Mouse (Mus musculus): ENCODE results near the gene Shprh. TPM values are rescaled to one million over a fixed set of nuclear protein-coding genes. Genes with fewer than 3 reads are reported as not detected.
"Not testable (repeated sequence)": the region's sequence is repeated elsewhere in the genome, so short reads cannot be mapped to it uniquely, and the experiment has no call there.

Gene Shprh
- total and polyA plus RNA-seq, 2 experiments, result 1.8 to 16.2 TPM

- no peak for DNase-seq (ENCODE audit: extremely low read depth, low read depth, low spot score)
Measured at GRCm38 (mm10) chr10:11208670-11209069, 59.4 kb downstream of the Shprh start.

DNA sequence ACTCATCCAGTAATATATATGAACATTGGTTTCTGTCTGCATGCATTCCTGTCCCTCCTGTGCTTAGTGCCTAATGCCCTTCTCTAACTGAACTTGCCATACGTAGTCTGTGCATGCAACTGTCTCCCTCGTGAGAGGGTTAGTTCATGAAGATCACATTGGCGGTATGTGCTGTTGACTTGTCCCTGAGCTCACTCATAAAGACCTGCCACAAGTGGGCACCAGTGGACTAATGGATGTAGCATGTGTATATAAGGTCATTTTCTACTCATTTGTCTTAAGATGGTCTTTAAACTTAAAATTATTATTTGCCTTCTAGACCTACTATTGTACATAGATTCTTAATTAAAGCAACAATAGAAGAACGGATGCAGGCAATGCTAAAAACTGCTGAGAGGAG, 62.8 kb downstream of the Shprh start:
- Histone ChIP-seq H3K4me3 (ENCODE audit: insufficient read depth, low read depth, low read length) (no peak overlapping the region), H3K4me1 (ENCODE audit: control insufficient read depth, insufficient read depth, low read length) (no peaks in the 10 kb centered on the region), H3K27me3 (ENCODE audit: control insufficient read depth, insufficient read depth, low read length) (no peaks in the 10 kb centered on the region), H3K79me2 (ENCODE audit: control insufficient read depth, insufficient read depth, low read length) (no peaks in the 10 kb centered on the region), H3K36me3 (ENCODE audit: control insufficient read depth, insufficient read depth, low read length) (peaks cover 46% of the 10 kb centered on the region), H3K27ac (replicated peaks; ENCODE audit: insufficient read depth, low read depth, low read length) (no peak overlapping the region), H3K9ac (ENCODE audit: low read depth, low read length) (no peak overlapping the region)
- TF ChIP-seq POLR2A (IDR thresholded peaks at IDR 0.05; ENCODE audit: extremely low read depth, insufficient read depth, low read length), result no peak
- TF ChIP-seq CTCF (IDR thresholded peaks at IDR 0.05; ENCODE audit: low read depth, low read length), result peak; percentile 16; the same call in 1 of the 2 replicates
- peak; percentile 36 for DNase-seq (ENCODE audit: extremely low read depth, low read depth, low spot score)
- WGBS, result 75% methylated on average over 4 of the region's 4 CpGs

More at GRCm38 (mm10) chr10:11208670-11209069, 59.4 kb downstream of the Shprh start:
- no peak overlapping the region for H3K4me3 ChIP-seq (ENCODE audit: insufficient read depth, low read depth, low read length)
- no peaks in the 10 kb centered on the region for H3K4me1 ChIP-seq (ENCODE audit: control insufficient read depth, insufficient read depth, low read length)
- H3K79me2 ChIP-seq (ENCODE audit: control insufficient read depth, insufficient read depth, low read length), result no peaks in the 10 kb centered on the region
- H3K36me3 ChIP-seq (ENCODE audit: control insufficient read depth, insufficient read depth, low read length), result peaks cover 44% of the 10 kb centered on the region
- no peak overlapping the region for H3K27ac ChIP-seq (replicated peaks; ENCODE audit: insufficient read depth, low read depth, low read length)
- WGBS, result 89% methylated on average over 1 of the region's 1 CpGs
- H3K9ac ChIP-seq (ENCODE audit: low read depth, low read length), result no peak overlapping the region
- no peak for TF ChIP-seq POLR2A (IDR thresholded peaks at IDR 0.05; ENCODE audit: extremely low read depth, insufficient read depth, low read length)
- no peak for TF ChIP-seq CTCF (IDR thresholded peaks at IDR 0.05; ENCODE audit: low read depth, low read length)
- H3K27me3 ChIP-seq (ENCODE audit: control insufficient read depth, insufficient read depth, low read length), result no peaks in the 10 kb centered on the region

- H3K4me1 ChIP-seq (ENCODE audit: control insufficient read depth, insufficient read depth, low read length), result no peaks in the 10 kb centered on the region
- no peak overlapping the region for H3K4me3 ChIP-seq (ENCODE audit: insufficient read depth, low read depth, low read length)
- no peaks in the 10 kb centered on the region for H3K36me3 ChIP-seq (ENCODE audit: control insufficient read depth, insufficient read depth, low read length)
- no peak overlapping the region for H3K9ac ChIP-seq (ENCODE audit: low read depth, low read length)
- TF ChIP-seq CTCF (IDR thresholded peaks at IDR 0.05; ENCODE audit: low read depth, low read length) (no peak), POLR2A (IDR thresholded peaks at IDR 0.05; ENCODE audit: extremely low read depth, insufficient read depth, low read length) (no peak)
- 92% methylated on average over 3 of the region's 3 CpGs for WGBS
- DNase-seq (ENCODE audit: extremely low read depth, low read depth, low spot score), result no peak
- no peaks in the 10 kb centered on the region for H3K27me3 ChIP-seq (ENCODE audit: control insufficient read depth, insufficient read depth, low read length)
- H3K79me2 ChIP-seq (ENCODE audit: control insufficient read depth, insufficient read depth, low read length), result no peaks in the 10 kb centered on the region
- no peak overlapping the region for H3K27ac ChIP-seq (replicated peaks; ENCODE audit: insufficient read depth, low read depth, low read length)
Measured at GRCm38 (mm10) chr10:11226442-11226841, 77.2 kb downstream of the Shprh start.

DNA sequence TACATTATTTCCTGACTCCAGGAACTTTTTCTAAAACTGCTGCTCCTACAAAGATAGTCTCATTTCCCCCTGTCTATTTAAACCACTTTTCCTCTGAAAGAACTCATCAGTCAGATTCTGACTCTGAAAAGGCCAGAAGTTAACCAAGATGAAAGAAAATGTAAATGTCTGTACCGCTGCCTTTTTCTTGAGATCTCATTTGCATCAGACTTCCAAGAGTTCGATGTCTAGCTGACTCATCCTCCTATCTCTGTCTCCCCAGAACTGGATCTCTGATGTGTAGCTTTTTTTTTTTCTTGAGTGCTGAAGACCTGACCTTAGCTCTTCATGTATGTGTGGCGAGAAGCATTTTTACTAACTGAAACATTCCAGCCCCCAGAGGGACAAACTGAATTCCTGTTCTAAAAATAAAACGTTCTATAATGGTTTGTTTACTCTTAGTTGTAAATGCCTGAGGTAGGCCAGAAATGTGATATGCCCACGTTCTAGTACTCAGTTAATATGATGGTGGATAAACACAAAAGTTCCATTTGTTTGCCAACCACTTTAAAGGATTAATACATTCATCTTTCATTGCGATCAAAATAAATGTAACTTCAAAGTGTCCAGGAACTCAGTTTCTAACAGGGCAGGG, 80.4 kb downstream of the Shprh start:
- Histone ChIP-seq H3K4me1 (ENCODE audit: control insufficient read depth, insufficient read depth, low read length) (no peaks in the 10 kb centered on the region), H3K9ac (ENCODE audit: low read depth, low read length) (no peak overlapping the region), H3K27ac (replicated peaks; ENCODE audit: insufficient read depth, low read depth, low read length) (no peak overlapping the region), H3K79me2 (ENCODE audit: control insufficient read depth, insufficient read depth, low read length) (no peaks in the 10 kb centered on the region), H3K4me3 (ENCODE audit: insufficient read depth, low read depth, low read length) (no peak overlapping the region), H3K36me3 (ENCODE audit: control insufficient read depth, insufficient read depth, low read length) (no peaks in the 10 kb centered on the region), H3K27me3 (ENCODE audit: control insufficient read depth, insufficient read depth, low read length) (no peaks in the 10 kb centered on the region)
- DNase-seq (ENCODE audit: extremely low read depth, low read depth, low spot score), result no peak
- 51% methylated on average over 6 of the region's 6 CpGs for WGBS
- TF ChIP-seq CTCF (IDR thresholded peaks at IDR 0.05; ENCODE audit: low read depth, low read length) (no peak), POLR2A (IDR thresholded peaks at IDR 0.05; ENCODE audit: extremely low read depth, insufficient read depth, low read length) (no peak)

DNA sequence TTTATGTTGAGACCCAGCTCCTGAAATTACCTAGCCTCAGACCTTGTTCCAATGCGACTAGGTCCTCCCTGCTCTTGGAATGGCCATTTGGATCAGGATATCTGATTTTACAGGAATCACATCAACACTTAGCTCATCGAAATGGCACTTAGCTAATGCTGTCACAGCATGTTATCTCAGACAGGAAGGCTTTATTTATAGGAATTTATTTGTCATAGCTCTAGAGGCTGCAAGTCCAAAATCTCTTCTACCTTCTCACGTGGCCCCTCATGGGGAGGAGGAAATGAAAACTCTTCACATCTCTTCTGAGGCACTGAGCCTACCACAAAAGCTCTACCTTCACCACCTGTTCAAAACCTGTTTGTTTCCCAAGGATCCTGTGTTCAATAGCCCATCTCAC, 84.0 kb downstream of the Shprh start:
- Histone ChIP-seq H3K27ac (replicated peaks; ENCODE audit: insufficient read depth, low read depth, low read length) (no peak overlapping the region), H3K4me3 (ENCODE audit: insufficient read depth, low read depth, low read length) (no peak overlapping the region), H3K9ac (ENCODE audit: low read depth, low read length) (no peak overlapping the region), H3K79me2 (ENCODE audit: control insufficient read depth, insufficient read depth, low read length) (no peaks in the 10 kb centered on the region), H3K36me3 (ENCODE audit: control insufficient read depth, insufficient read depth, low read length) (no peaks in the 10 kb centered on the region), H3K27me3 (ENCODE audit: control insufficient read depth, insufficient read depth, low read length) (no peaks in the 10 kb centered on the region), H3K4me1 (ENCODE audit: control insufficient read depth, insufficient read depth, low read length) (no peaks in the 10 kb centered on the region)
- TF ChIP-seq CTCF (IDR thresholded peaks at IDR 0.05; ENCODE audit: low read depth, low read length) (no peak), POLR2A (IDR thresholded peaks at IDR 0.05; ENCODE audit: extremely low read depth, insufficient read depth, low read length) (no peak)
- 69% methylated on average over 3 of the region's 3 CpGs for WGBS
- no peak for DNase-seq (ENCODE audit: extremely low read depth, low read depth, low spot score)

DNA sequence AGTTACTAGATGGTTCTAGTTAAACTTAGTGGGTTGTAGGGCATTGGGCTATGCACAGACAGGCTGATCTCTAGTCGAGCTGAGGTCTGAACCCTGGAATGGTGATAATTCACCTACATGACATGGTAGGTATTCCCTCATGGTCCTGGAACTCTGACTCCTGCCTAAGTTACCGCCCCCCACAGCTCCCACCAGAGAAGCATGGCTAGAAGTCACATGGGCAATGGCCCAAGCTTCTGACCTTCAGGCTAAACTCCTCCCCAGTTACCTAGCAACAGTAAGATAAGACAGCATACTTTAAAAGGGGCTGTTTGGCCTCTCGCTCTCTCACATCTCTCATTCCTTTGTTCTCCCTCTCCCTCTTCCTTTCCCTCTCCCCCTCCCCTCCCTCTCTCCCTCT, 93.8 kb downstream of the Shprh start:
- H3K27ac ChIP-seq (replicated peaks; ENCODE audit: insufficient read depth, low read depth, low read length); H3K4me3 ChIP-seq (ENCODE audit: insufficient read depth, low read depth, low read length); H3K79me2 ChIP-seq (ENCODE audit: control insufficient read depth, insufficient read depth, low read length); DNase-seq (ENCODE audit: extremely low read depth, low read depth, low spot score); H3K36me3 ChIP-seq (ENCODE audit: control insufficient read depth, insufficient read depth, low read length); H3K9ac ChIP-seq (ENCODE audit: low read depth, low read length); H3K4me1 ChIP-seq (ENCODE audit: control insufficient read depth, insufficient read depth, low read length); H3K27me3 ChIP-seq (ENCODE audit: control insufficient read depth, insufficient read depth, low read length): not testable (repeated sequence)
- 72% methylated on average over 3 of the region's 3 CpGs for WGBS
